Comparison of ENCODE assay signal across 9 mouse cellular contexts in the genomic region with DNA sequence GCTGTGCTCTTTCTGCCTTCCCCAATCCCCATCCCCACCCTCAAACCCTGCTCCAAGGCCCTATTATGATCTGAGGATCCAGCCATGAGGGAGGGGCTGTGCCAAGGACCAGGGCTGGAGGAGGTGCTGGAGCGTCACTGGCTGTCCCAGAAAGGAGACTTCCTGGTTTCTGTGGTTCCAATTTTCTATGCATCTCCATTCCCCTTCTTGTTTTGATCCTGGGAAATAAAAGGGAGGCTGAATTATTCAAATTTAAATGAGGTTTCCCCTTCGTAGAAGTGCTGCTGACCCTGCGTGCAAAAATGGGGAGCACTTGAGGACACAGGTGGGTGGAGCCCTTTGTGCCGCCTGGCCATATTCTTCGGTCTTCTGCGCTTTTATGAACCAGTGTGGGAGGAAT. TPM values are rescaled to one million over a fixed set of nuclear protein-coding genes. Genes with fewer than 3 reads are reported as not detected.
DNase-seq lines count a peak whose midpoint lies in the region; ATAC-seq lines count a peak whose summit lies in the region.
"Had no signal": no experiment of that assay in that cellular context is flagged by ENCODE, and none has a peak within 500 bp of the region (broad histone marks: within the 10 kb centered on the region; RNA-seq: fewer than 3 reads in every experiment).

No protein-coding gene starts in this region.

- peak overlapping the region; percentile 99 for H3K4me2 ChIP-seq in liver, embryonic 12.5 days

- WGBS in liver, embryonic 12.5 days (ENCODE audit: insufficient replicate concordance), result 32% methylated on average over 6 of the region's 6 CpGs

- no peaks in the 10 kb centered on the region for H3K9me3 ChIP-seq in megakaryocyte, embryonic 14.5 days
- no peaks in the 10 kb centered on the region for H3K9me3 ChIP-seq in liver, embryonic 12.5 days (replicated peaks)

- peak; percentile 32 for DNase-seq in embryo, embryonic 10 days (ENCODE audit: low spot score)
- DNase-seq in embryo, embryonic 10.5 days (ENCODE audit: low spot score), result no peak
- no peak for DNase-seq in adrenal gland, postnatal 4 days (ENCODE audit: low spot score in 2 of 2)
- no peak for DNase-seq in adrenal gland, adult 8-10 months

- peaks cover 53% of the 10 kb centered on the region for H3K27me3 ChIP-seq in megakaryocyte, embryonic 14.5 days (replicated peaks)
- peaks cover 95% of the 10 kb centered on the region for H3K27me3 ChIP-seq in liver, embryonic 12.5 days (replicated peaks)

- H3K4me1 ChIP-seq in megakaryocyte, embryonic 14.5 days, result peaks cover 91% of the 10 kb centered on the region
- peaks cover 67% of the 10 kb centered on the region for H3K4me1 ChIP-seq in liver, embryonic 12.5 days

- H3K4me3 ChIP-seq in megakaryocyte, embryonic 14.5 days (replicated peaks), result peak overlapping the region; percentile 96
- peak overlapping the region; percentile 70; the same call in 1 of the 2 replicates for H3K4me3 ChIP-seq in liver, embryonic 12.5 days

- peaks cover 14% of the 10 kb centered on the region for H3K36me3 ChIP-seq in megakaryocyte, embryonic 14.5 days (replicated peaks; ENCODE audit: low read length)
- H3K36me3 ChIP-seq in liver, embryonic 12.5 days, result no peaks in the 10 kb centered on the region

- no peak overlapping the region for H3K27ac ChIP-seq in liver, embryonic 12.5 days

- H3K9ac ChIP-seq in liver, embryonic 12.5 days, result 0 out of 2 replicates have a peak overlapping the region, but pooled peaks have one; percentile 27

- no peak for ATAC-seq in megakaryocyte, adult 5-6 weeks (ENCODE audit: poor library complexity, severe bottlenecking)
- no peak for ATAC-seq in liver, embryonic 12.5 days
- no peak for ATAC-seq in erythroblast, adult 5-6 weeks (replicated peaks; ENCODE audit: low FRiP score, poor library complexity, severe bottlenecking)

RNA-seq across cellular contexts. Expression of a gene that starts 2.1 kb away (rescaled TPM):
- polyA plus RNA-seq in megakaryocyte, embryonic 14.5 days (2012; ENCODE audit: insufficient read depth, low replicate concordance), result 7.9 and 8.1 TPM in 2 replicates
- 1.1 TPM in 1 of 2 replicates, not detected in the other for total RNA-seq in megakaryocyte, adult 5-6 weeks (2015)
- total RNA-seq in megakaryocyte, adult 5-6 weeks (2017), result 0.22 and 0.28 TPM in 2 replicates
- polyA plus RNA-seq in liver, embryonic 12.5 days (2016; fragmentation: Nextera tagmentation; extraction: Ambion mirVana), result 5.9 and 6.2 TPM in 2 replicates
- total RNA-seq in adrenal gland, postnatal 4 days (2021), result 10 to 100 TPM; 10.2 to 18.4 TPM
- not detected in 2 replicates for total RNA-seq in erythroblast, adult 5-6 weeks (2015; ENCODE audit: low replicate concordance)
- total RNA-seq in erythroblast, adult 5-6 weeks (2017; ENCODE audit: low replicate concordance), result 0.51 TPM in 1 of 2 replicates, not detected in the other
- total RNA-seq in adrenal gland, adult 8-10 months (2022), result 1 to 10 TPM; 2.4 to 3.5 (median 2.7) TPM

RNA-seq across cellular contexts. Expression of a gene that starts 14.0 kb away (rescaled TPM):
- polyA plus RNA-seq in megakaryocyte, embryonic 14.5 days (2012; ENCODE audit: insufficient read depth, low replicate concordance), result 10.3 and 14.6 TPM in 2 replicates
- 17.4 and 19.7 TPM in 2 replicates for total RNA-seq in megakaryocyte, adult 5-6 weeks (2015)
- total RNA-seq in megakaryocyte, adult 5-6 weeks (2017), result 25.1 and 29.6 TPM in 2 replicates
- 7.2 and 7.4 TPM in 2 replicates for polyA plus RNA-seq in liver, embryonic 12.5 days (2016; fragmentation: Nextera tagmentation; extraction: Ambion mirVana)
- total RNA-seq in adrenal gland, postnatal 4 days (2021), result 10 to 100 TPM; 23.1 to 24.3 TPM
- 3.1 and 5.0 TPM in 2 replicates for total RNA-seq in erythroblast, adult 5-6 weeks (2015; ENCODE audit: low replicate concordance)
- total RNA-seq in erythroblast, adult 5-6 weeks (2017; ENCODE audit: low replicate concordance), result 6.7 and 7.4 TPM in 2 replicates
- total RNA-seq in adrenal gland, adult 8-10 months (2022), result 10 to 100 TPM; 27.4 to 35.0 (median 31.7) TPM

RNA-seq across cellular contexts. Expression of a gene that starts 28.6 kb away (rescaled TPM):
- polyA plus RNA-seq in megakaryocyte, embryonic 14.5 days (2012; ENCODE audit: insufficient read depth, low replicate concordance), result 22.9 and 24.0 TPM in 2 replicates
- total RNA-seq in megakaryocyte, adult 5-6 weeks (2015), result 21.4 and 23.8 TPM in 2 replicates
- total RNA-seq in megakaryocyte, adult 5-6 weeks (2017), result 30.1 and 36.5 TPM in 2 replicates
- polyA plus RNA-seq in liver, embryonic 12.5 days (2016; fragmentation: Nextera tagmentation; extraction: Ambion mirVana), result 56.7 and 61.5 TPM in 2 replicates
- total RNA-seq in adrenal gland, postnatal 4 days (2021), result 10 to 100 TPM; 64.8 to 65.8 TPM
- total RNA-seq in erythroblast, adult 5-6 weeks (2015; ENCODE audit: low replicate concordance), result 0.77 and 6.1 TPM in 2 replicates
- 19.5 and 25.7 TPM in 2 replicates for total RNA-seq in erythroblast, adult 5-6 weeks (2017; ENCODE audit: low replicate concordance)
- 10 to 100 TPM; 59.6 to 74.9 (median 68.6) TPM for total RNA-seq in adrenal gland, adult 8-10 months (2022)

RNA-seq across cellular contexts. Expression of a gene that starts 31.8 kb away (rescaled TPM):
- 0.08 and 1.5 TPM in 2 replicates for polyA plus RNA-seq in megakaryocyte, embryonic 14.5 days (2012; ENCODE audit: insufficient read depth, low replicate concordance)
- not detected in 2 replicates for total RNA-seq in megakaryocyte, adult 5-6 weeks (2015)
- not detected in 2 replicates for total RNA-seq in megakaryocyte, adult 5-6 weeks (2017)
- polyA plus RNA-seq in liver, embryonic 12.5 days (2016; fragmentation: Nextera tagmentation; extraction: Ambion mirVana), result not detected in 2 replicates
- total RNA-seq in adrenal gland, postnatal 4 days (2021), result not detected
- not detected in 2 replicates for total RNA-seq in erythroblast, adult 5-6 weeks (2015; ENCODE audit: low replicate concordance)
- 0.34 TPM in 1 of 2 replicates, not detected in the other for total RNA-seq in erythroblast, adult 5-6 weeks (2017; ENCODE audit: low replicate concordance)
- total RNA-seq in adrenal gland, adult 8-10 months (2022), result not detected
- total RNA-seq: layer of hippocampus, postnatal 14 days had no signal

RNA-seq across cellular contexts. Expression of a gene that starts 35.9 kb away (rescaled TPM):
- not detected in 2 replicates for polyA plus RNA-seq in megakaryocyte, embryonic 14.5 days (2012; ENCODE audit: insufficient read depth, low replicate concordance)
- 0.20 and 0.57 TPM in 2 replicates for total RNA-seq in megakaryocyte, adult 5-6 weeks (2015)
- total RNA-seq in megakaryocyte, adult 5-6 weeks (2017), result not detected in 2 replicates
- 1.2 TPM in 1 of 2 replicates, not detected in the other for polyA plus RNA-seq in liver, embryonic 12.5 days (2016; fragmentation: Nextera tagmentation; extraction: Ambion mirVana)
- total RNA-seq in adrenal gland, postnatal 4 days (2021), result under 1 TPM; 0.45 to 0.68 TPM
- not detected in 2 replicates for total RNA-seq in erythroblast, adult 5-6 weeks (2015; ENCODE audit: low replicate concordance)
- not detected in 2 replicates for total RNA-seq in erythroblast, adult 5-6 weeks (2017; ENCODE audit: low replicate concordance)
- under 1 TPM in 1 of 4 experiments, not detected in 3; 0.27 TPM for total RNA-seq in adrenal gland, adult 8-10 months (2022)
- total RNA-seq: layer of hippocampus, postnatal 14 days had no signal
